In genomic region chr4:154667767-154668166, GRCm38 (mm10) we compare ENCODE assay signal across 46 mouse cellular contexts. TPM values are rescaled to one million over a fixed set of nuclear protein-coding genes. Genes with fewer than 3 reads are reported as not detected.
"Had no signal": no experiment of that assay in that cellular context is flagged by ENCODE, and none has a peak within 500 bp of the region (broad histone marks: within the 10 kb centered on the region; RNA-seq: fewer than 3 reads in every experiment).

Actrt2 (minus strand) TSS chr4:154667867.

- H3K9ac ChIP-seq: limb, embryonic 12.5 days; limb, embryonic 13.5 days; limb, embryonic 15.5 days; liver, embryonic 12.5 days; liver, embryonic 13.5 days; liver, embryonic 14.5 days; liver, embryonic 15.5 days; liver, postnatal 0 days; lung, embryonic 14.5 days; lung, embryonic 15.5 days; midbrain, embryonic 12.5 days; midbrain, embryonic 13.5 days; midbrain, embryonic 15.5 days had no signal

- H3K4me2 ChIP-seq: limb, embryonic 12.5 days; limb, embryonic 13.5 days; limb, embryonic 15.5 days; liver, embryonic 11.5 days; liver, embryonic 12.5 days; liver, embryonic 13.5 days; liver, embryonic 15.5 days; lung, embryonic 14.5 days; lung, embryonic 15.5 days; midbrain, embryonic 11.5 days; midbrain, embryonic 12.5 days; midbrain, embryonic 13.5 days; midbrain, embryonic 15.5 days had no signal

- DNase-seq: left cerebral cortex, postnatal 4 days; liver; liver, embryonic 13.5 days; liver, postnatal 0 days; lung, adult 18-20 months; lung, adult 2 months; lung, embryonic 14.5 days; lung, postnatal 10 days; lung, postnatal 14 days; lung, postnatal 36 days; lung, postnatal 4 days; midbrain, embryonic 14.5 days had no signal

- H3K9me3 ChIP-seq: limb, embryonic 12.5 days; limb, embryonic 13.5 days; limb, embryonic 15.5 days; liver, embryonic 12.5 days; liver, embryonic 13.5 days; liver, embryonic 15.5 days; lung, embryonic 15.5 days; megakaryocyte, embryonic 14.5 days; midbrain, embryonic 10.5 days; midbrain, embryonic 12.5 days; midbrain, embryonic 13.5 days; midbrain, embryonic 15.5 days had no signal

- H3K4me1 ChIP-seq: liver, embryonic 12.5 days; liver, embryonic 13.5 days; liver, embryonic 15.5 days; lung, embryonic 15.5 days; megakaryocyte, embryonic 14.5 days; midbrain, embryonic 12.5 days; midbrain, embryonic 13.5 days; midbrain, embryonic 15.5 days had no signal

- ATAC-seq: liver, embryonic 12.5 days; liver, postnatal 0 days; lung, postnatal 0 days; midbrain, embryonic 13.5 days; midbrain, embryonic 15.5 days; midbrain, embryonic 16.5 days had no signal

- H3K27me3 ChIP-seq: liver, embryonic 15.5 days had no signal

- H3K4me3 ChIP-seq: left cerebral cortex, adult 2 months; limb, embryonic 12.5 days; limb, embryonic 13.5 days; limb, embryonic 15.5 days; liver, embryonic 12.5 days; liver, embryonic 13.5 days; liver, embryonic 15.5 days; lung, embryonic 15.5 days; megakaryocyte, embryonic 14.5 days; midbrain, embryonic 10.5 days; midbrain, embryonic 12.5 days; midbrain, embryonic 13.5 days; midbrain, embryonic 15.5 days; myocyte had no signal

- H3K27ac ChIP-seq: left cerebral cortex, adult 2 months; limb, embryonic 12.5 days; limb, embryonic 13.5 days; limb, embryonic 15.5 days; liver, embryonic 12.5 days; liver, embryonic 13.5 days; liver, embryonic 14.5 days; liver, embryonic 15.5 days; lung, embryonic 15.5 days; macrophage; midbrain, embryonic 10.5 days; midbrain, embryonic 12.5 days; midbrain, embryonic 13.5 days; midbrain, embryonic 15.5 days had no signal

- H3K36me3 ChIP-seq: limb, embryonic 12.5 days; limb, embryonic 13.5 days; limb, embryonic 15.5 days; liver, embryonic 12.5 days; liver, embryonic 13.5 days; liver, embryonic 15.5 days; lung, embryonic 15.5 days; midbrain, embryonic 10.5 days; midbrain, embryonic 12.5 days; midbrain, embryonic 13.5 days; midbrain, embryonic 15.5 days had no signal

RNA-seq across cellular contexts. Expression of gene Actrt2, which starts in this region (rescaled TPM):
- total RNA-seq: left cerebral cortex, adult 2 months; left cerebral cortex, adult 8-10 months; left cerebral cortex, postnatal 10 days; left cerebral cortex, postnatal 14 days; left cerebral cortex, postnatal 25 days; left cerebral cortex, postnatal 36 days; left cerebral cortex, postnatal 4 days; liver, adult 2 months; megakaryocyte progenitor cell, adult 5-6 weeks; megakaryocyte, adult 5-6 weeks; megakaryocyte-erythroid progenitor cell, adult 5-6 weeks; midbrain, postnatal 0 days; monocyte, adult 5-6 weeks had no signal
- polyA plus RNA-seq: limb, embryonic 11.5 days; limb, embryonic 12.5 days; limb, embryonic 13.5 days; limb, embryonic 14.5 days; limb, embryonic 15.5 days; liver, adult 2 months; liver, embryonic 11.5 days; liver, embryonic 12.5 days; liver, embryonic 13.5 days; liver, embryonic 14.5 days; liver, embryonic 15.5 days; liver, embryonic 16.5 days; liver, postnatal 0 days; lung, adult 2 months; lung, embryonic 14.5 days; lung, embryonic 15.5 days; lung, embryonic 16.5 days; lung, postnatal 0 days; macrophage; midbrain, embryonic 10.5 days; midbrain, embryonic 11.5 days; midbrain, embryonic 12.5 days; midbrain, embryonic 13.5 days; midbrain, embryonic 14.5 days; midbrain, embryonic 15.5 days; midbrain, embryonic 16.5 days; midbrain, postnatal 0 days; myocyte had no signal
